Mouse (Mus musculus): ENCODE data around the gene Tpmt.
A peak's percentile ranks its signal among the peaks of the same experiment; 100 is the strongest.

Gene Tpmt

DNA sequence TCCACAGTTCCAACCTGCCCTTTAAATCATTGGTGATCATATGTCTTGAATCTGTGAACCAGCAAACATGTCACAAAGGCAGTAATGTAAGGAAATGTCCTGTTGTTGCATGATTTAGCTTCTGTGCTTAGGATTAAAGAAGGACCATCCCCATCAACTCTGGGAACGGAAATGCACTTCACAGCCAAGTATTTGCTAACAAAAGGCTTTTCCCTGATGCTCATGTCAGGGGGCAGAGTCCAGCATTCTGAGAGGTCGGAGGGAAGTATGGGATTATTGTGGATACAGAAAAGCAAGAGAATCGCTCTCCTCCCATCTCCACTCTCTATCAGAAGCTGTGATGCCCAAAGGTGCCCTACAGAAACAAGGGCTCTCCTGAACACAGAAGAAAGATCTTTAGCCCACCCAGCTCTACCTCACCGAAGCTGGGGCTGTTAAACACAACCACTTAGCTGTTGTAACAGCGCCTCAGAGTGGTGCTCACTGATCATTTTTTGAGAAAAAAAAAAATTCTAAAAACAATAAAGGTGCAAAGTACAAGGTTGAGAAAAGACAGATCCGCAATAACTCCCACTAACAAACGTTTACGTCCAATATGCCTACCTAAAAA, 2.4 kb downstream of the Tpmt start:
- no peak for DNase-seq

DNA sequence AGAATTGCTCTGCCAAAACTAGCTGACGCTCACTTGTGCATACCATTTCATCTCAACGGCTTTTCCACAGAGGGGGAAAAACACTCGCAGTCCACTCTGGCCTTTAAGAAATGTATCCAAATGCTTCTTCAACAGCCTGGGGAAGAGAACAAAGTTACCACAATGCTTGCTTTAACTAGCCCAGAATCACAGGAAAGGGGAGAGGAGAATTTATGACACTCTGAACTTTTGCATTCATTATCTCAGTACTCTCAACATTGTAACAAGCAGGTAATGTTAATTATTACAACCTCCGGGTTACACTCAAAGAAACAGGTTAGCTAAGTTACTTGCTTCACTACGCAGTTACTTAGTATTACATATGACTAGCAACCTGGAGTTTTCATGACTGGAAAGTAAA, 4.5 kb downstream of the Tpmt start:
- DNase-seq = no peak

DNA sequence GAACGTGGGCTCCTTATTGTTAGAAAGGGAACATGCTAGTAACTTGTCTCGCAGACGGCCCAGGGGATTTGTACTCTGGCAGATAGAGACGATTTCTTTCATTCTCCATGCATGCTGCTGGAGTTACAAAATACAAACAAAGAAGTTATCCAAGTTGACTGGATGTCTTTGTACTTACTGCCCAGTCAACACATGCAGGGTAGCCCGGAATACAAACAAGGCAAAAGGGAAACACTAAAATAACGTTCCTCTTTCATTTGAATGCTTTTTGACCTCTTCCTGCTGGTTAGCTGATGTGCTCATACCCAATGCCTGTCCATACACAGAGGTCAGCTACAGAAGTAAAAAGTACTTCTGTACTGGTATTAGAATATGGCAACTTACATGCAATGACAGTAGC, 6.6 kb downstream of the Tpmt start:
- DNase-seq = no peak

- DNase-seq = no peak
Measured at GRCm38 (mm10) chr13:47033602-47034001, 10.9 kb downstream of the Tpmt start.

DNA sequence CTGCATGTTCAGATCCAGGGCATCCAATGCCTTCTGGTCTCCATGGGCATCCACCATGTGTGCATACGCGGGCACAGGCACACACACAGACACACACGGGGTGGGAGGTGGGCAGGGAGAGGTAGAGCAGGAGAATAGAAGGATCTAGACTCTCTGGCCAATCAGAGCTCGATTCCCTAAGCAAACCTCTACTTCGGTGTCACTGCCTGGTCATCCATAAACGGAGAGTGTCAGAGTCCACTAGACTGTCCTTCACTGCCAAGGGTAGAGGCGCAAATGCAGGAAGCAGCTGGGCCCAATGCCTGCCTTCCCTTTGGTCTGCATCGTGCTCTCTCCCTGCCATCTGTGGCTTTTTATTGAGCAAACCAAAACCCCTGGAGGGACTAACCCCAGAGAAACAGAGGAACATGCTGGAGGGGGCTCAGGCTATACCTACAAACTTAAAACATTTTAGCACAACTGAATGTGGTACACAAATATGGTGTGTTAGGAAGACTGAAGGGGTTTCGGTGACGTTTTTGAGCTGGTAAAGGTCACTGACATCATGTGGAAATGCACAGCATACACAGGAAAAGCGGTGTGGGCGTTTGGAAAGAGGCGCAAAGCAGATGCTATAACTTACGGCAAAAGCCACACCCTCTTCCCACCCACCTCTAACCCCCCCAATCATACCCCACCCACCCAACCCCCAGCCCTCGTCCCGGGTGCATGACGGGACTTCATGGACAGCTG, 14.0 kb downstream of the Tpmt start:
- no peak for DNase-seq

- no peak for DNase-seq
Measured at GRCm38 (mm10) chr13:47020798-47021197, 23.7 kb downstream of the Tpmt start.

DNA sequence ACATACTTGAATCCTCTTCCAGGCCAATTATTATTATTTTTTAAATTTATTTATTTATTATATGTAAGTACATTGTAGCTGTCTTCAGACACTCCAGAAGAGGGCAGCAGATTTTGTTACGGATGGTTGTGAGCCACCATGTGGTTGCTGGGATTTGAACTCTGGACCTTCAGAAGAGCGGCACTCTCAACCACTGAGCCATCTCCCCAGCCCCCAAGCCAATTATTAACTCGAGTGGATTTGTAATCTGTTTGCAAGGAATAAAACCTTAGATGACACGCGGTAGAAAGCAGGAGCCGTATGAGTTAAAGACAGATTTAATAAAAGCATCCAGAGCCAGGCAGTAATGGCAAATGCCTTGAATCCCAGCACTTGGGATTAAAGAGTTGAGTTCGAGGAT, 24.8 kb downstream of the Tpmt start:
- DNase-seq = no peak

DNA sequence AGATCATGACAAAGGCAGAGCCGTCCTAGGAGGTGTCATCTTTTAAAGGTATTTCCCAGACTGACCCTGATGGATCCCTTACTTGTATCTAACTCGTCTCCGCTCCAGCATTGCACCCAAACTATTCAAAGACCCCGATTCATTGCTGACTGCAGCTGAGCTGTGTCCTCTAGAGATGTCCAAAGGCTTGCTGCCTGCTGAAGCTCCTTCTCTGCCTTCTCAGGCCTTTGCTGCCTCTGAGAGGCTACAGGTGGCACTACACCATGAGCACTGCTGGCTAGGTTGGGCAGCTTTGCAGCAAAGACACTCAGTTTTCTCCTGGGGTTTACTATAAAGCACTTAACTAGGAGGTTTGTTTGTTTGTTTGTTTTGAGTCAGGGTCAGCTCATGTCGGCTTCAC, 27.3 kb downstream of the Tpmt start:
- peak; percentile 72 for DNase-seq

DNA sequence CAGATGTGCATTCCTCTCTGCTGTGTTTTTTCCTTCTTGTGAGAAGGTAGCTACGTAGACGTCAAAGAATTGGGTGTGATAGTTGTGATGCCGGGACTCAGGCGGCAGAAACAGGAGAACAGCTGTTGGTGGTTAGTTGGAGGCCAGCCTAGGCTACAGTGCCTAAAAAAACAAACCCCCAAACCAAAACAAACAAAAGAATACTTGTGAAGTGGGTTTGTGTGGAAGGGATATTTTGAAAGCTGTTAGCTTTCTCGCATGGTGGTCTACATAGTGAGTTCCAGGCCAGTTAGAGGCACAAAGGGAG, 29.4 kb downstream of the Tpmt start:
- no peak for DNase-seq

- peak; percentile 80 for DNase-seq
Measured at GRCm38 (mm10) chr13:47014334-47015194, 30.0 kb downstream of the Tpmt start, which contains the start of gene Nhlrc1. Nhlrc1 (minus strand) TSS chr13:47014850.

GRCm38 (mm10) chr13:47013740-47014139, 30.8 kb downstream of the Tpmt start:
- DNase-seq = no peak

GRCm38 (mm10) chr13:47001590-47001989, 42.9 kb downstream of the Tpmt start:
- no peak for DNase-seq

DNA sequence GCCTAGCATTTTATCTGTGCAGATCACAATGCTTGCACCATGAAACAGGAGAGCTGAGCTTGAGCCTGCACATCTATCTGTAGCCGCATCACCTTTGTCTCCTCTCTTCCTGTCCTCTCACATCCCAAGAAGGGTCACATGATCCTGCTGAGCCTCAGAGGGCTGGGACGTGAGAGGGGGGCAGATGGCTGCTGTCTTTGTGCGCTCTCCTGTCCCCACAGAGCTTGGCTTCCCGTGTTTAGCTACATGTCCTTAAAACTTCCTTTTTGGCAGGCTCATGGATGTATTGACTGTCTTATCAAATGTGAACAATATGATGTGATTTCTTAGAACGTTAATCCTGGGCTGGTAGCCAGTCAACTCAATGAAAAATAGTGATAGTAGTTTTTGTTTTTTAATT, 45.0 kb downstream of the Tpmt start:
- DNase-seq = peak; percentile 35

DNA sequence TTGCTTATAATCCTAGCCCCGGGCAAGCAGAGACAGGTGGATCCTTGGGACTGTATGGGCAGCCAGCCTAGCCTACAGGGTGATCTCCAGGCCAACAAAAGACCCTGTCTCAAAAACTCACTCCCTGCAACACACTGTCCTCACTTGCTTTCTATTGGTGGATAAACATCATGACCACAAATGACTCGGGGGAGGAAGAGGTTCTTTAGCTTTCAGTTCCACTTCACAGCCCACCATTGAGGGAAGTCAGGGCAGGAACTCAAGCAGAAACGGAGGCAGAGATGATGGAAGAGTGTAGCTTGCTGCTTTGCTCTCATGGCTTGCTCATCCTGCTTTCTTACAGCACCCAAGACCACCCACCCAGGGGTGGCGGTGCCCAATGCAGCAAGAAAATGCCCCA, 47.2 kb downstream of the Tpmt start:
- DNase-seq = no peak

DNA sequence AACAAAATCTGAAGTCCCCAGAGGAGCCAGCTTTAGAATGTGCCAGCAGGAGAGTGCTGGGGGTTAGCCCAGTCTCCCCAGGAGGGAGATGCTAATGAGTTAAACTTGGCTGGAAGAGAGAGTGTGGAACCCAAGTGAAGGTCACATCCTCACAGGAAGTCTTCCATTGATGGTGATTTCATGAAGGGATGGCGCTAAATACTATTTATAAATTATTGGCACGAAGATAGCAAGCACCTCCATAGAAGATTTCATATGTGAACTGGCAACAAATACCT, 51.3 kb downstream of the Tpmt start:
- no peak for DNase-seq

DNA sequence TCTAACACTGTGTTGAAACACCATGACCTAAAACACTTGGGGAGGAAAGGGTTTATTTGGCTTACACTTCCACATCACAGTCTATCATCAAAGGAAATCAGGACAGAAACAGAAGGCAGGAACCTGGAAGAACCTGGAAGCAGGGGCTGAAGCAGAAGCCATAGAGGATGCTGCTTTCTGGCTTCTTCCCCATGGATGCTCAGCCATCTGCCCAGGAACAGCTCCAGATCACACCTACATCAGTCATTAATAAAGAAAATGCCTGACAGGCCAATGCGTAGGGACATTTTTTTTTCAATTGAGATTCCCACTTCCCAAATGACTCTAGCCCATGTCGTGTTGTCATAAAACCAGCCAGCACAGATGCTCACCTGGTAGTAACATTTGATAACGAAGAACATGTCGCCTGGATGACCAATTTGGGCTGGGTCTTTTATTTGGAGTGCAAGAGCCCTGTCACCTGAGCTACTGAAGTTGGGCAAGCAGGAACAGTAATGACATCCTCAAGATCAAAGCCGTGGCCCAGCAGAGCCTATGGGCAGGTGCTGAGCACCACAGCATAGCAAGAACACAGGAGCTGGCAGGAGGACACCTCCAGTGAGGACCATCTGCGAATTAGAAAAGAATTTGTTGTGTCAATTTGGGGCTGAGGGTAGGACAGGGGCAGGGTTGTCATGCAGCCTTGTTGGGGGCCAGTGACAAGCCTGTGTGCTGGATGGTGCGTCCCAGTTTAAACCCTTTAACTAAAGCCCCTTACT, 51.8 kb downstream of the Tpmt start:
- no peak for DNase-seq

GRCm38 (mm10) chr13:46990376-46991011, 54.0 kb downstream of the Tpmt start:
- DNase-seq = peak; percentile 27

GRCm38 (mm10) chr13:46987941-46988340, 56.6 kb downstream of the Tpmt start:
- no peak for DNase-seq

DNA sequence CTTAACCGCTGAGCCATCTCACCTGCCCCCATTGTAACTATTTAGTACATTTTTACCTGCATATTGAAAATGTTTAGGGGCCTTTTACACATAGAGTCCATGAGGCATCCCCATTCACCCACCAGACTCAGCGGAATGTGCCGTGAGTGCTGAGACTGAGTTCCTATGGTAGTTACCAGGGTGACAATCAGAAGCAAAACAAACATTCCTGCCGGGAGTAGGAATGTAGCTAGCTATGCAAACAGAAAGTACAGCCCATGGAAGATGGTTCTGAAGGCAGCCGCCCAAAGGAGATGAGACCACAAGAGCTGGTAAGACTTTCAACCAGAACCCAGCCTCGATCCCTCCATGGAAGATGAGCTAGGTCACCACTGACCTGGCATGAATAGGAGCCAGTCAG, 58.3 kb downstream of the Tpmt start:
- peak; percentile 14 for DNase-seq

GRCm38 (mm10) chr13:46983878-46984277, 60.7 kb downstream of the Tpmt start:
- DNase-seq = no peak

DNA sequence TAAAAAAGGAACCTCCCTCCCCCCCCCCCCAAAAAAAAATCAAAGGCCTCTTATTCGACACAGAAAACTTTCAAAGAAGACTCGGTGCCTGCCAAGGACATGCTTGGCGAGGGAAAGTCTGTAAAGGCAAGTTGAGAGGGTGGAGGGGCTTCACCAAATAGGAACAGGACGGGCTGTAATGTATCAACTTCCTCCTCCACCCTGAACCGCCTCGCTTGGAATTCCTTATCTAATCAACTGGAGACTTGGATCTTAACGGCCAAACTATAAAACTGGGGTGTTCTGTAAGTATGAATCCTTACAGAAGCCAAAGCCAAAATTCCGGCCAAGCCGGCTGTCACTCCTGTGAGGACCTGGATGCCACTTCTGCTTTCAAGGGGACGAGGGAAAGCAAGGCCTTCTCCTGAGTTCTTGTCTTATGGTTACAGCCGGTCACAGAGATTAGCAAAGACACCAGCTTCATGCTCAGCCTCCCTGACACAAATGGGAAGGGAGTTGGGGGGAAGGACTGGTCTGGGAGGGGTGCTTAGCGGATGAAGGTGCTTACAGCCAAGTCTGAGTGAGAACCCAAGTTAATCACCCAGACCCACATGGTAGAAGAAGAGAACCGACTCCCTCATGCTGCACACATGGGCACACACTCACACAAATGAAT, 64.6 kb downstream of the Tpmt start:
- peak; percentile 44 for DNase-seq

- no peak for DNase-seq
Measured at GRCm38 (mm10) chr13:46976532-46976931, 68.0 kb downstream of the Tpmt start.
